Mouse (Mus musculus): Measurements from ENCODE around the gene Gm21497.
"Not testable (repeated sequence)": the region's sequence is repeated elsewhere in the genome, so short reads cannot be mapped to it uniquely, and the experiment has no call there.

The Gm21497 gene

DNA sequence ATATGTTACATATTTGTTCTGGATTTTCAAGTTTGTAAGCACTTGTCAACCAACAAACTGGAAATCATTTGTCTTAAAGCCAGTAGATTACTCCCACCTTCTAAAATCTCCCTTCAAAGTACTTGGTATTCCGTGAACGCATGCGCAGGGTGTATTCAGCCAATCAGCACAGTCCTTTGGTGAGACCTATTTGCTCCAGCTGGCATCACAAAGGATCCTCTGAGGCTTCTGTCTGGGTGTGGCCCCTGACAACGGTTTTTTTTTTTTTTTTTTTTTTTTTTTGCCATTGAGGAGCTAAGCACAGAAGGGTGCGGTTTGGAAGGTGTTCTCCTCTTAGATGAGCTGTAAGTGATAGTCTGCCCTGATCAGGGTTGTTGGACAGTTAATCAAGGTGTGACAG lies at the start of gene Gm21497:
TSS of gene Gm21497 (plus strand) at position 301 of the 400 bp plus-strand sequence.
- DNase-seq (ENCODE audit: low read depth): not testable (repeated sequence)
